Mouse (Mus musculus): ENCODE measurements around the gene Glod4. TPM values are rescaled to one million over a fixed set of nuclear protein-coding genes. Genes with fewer than 3 reads are reported as not detected.

The Glod4 gene
- total RNA-seq, 2 experiments from 2014 or later = 49.9 to 56.2 TPM

GRCm38 (mm10) chr11:76146187-76147010, 97.1 kb downstream of the Glod4 start:
- no peak overlapping the region for H3K4me3 ChIP-seq
- DNase-seq (ENCODE audit: low spot score in 2 of 2) = no peak
- TF ChIP-seq CTCF (conservative IDR thresholded peaks at IDR 0.05) = no peak
- no peak overlapping the region for H3K27ac ChIP-seq

GRCm38 (mm10) chr11:76145169-76145568, 98.4 kb downstream of the Glod4 start:
- DNase-seq (ENCODE audit: low spot score in 2 of 2) = no peak
- no peak overlapping the region for H3K4me3 ChIP-seq
- no peak for TF ChIP-seq CTCF (conservative IDR thresholded peaks at IDR 0.05)
- H3K27ac ChIP-seq = no peak overlapping the region

GRCm38 (mm10) chr11:76144386-76144785, 99.1 kb downstream of the Glod4 start:
- Histone ChIP-seq H3K4me3 (no peak overlapping the region), H3K27ac (no peak overlapping the region)
- TF ChIP-seq CTCF (conservative IDR thresholded peaks at IDR 0.05) = no peak
- no peak for DNase-seq (ENCODE audit: low spot score in 2 of 2)

GRCm38 (mm10) chr11:76137996-76138395, 105.5 kb downstream of the Glod4 start:
- no peak for DNase-seq (ENCODE audit: low spot score in 2 of 2)

GRCm38 (mm10) chr11:76135641-76136437, 107.7 kb downstream of the Glod4 start:
- H3K27ac ChIP-seq = no peak overlapping the region
- TF ChIP-seq CTCF (conservative IDR thresholded peaks at IDR 0.05) = 0 out of 2 replicates have a peak, but pooled peaks have one; percentile 13
- DNase-seq (ENCODE audit: low spot score in 2 of 2) = no peak
- H3K4me3 ChIP-seq = no peak overlapping the region

More at GRCm38 (mm10) chr11:76137996-76138395, 105.5 kb downstream of the Glod4 start:
- Histone ChIP-seq H3K4me3 (no peak overlapping the region), H3K27ac (no peak overlapping the region)
- no peak for TF ChIP-seq CTCF (conservative IDR thresholded peaks at IDR 0.05)

- H3K27ac ChIP-seq = 0 out of 2 replicates have a peak overlapping the region, but pooled peaks have one; percentile 46
- TF ChIP-seq CTCF (conservative IDR thresholded peaks at IDR 0.05) = no peak
These were observed 112.7 kb downstream of the Glod4 start for GRCm38 (mm10) chr11:76130859-76131258.

GRCm38 (mm10) chr11:76125386-76125785, 118.1 kb downstream of the Glod4 start:
- Histone ChIP-seq H3K4me3 (no peak overlapping the region), H3K27ac (peak overlapping the region; percentile 7; the same call in 1 of the 2 replicates)
- no peak for TF ChIP-seq CTCF (conservative IDR thresholded peaks at IDR 0.05)
- DNase-seq (ENCODE audit: low spot score in 2 of 2) = no peak

More at GRCm38 (mm10) chr11:76130859-76131258, 112.7 kb downstream of the Glod4 start:
- DNase-seq (ENCODE audit: low spot score in 2 of 2) = no peak
- no peak overlapping the region for H3K4me3 ChIP-seq

- DNase-seq (ENCODE audit: low spot score in 2 of 2) = no peak
- peak overlapping the region; percentile 2; the same call in 1 of the 2 replicates for H3K27ac ChIP-seq
- no peak for TF ChIP-seq CTCF (conservative IDR thresholded peaks at IDR 0.05)
- no peak overlapping the region for H3K4me3 ChIP-seq
These were observed 120.0 kb downstream of the Glod4 start for GRCm38 (mm10) chr11:76123517-76123916.

GRCm38 (mm10) chr11:76122571-76122970, 121.0 kb downstream of the Glod4 start:
- DNase-seq (ENCODE audit: low spot score in 2 of 2) = no peak
- Histone ChIP-seq H3K27ac (peak overlapping the region; percentile 87; the same call in 1 of the 2 replicates), H3K4me3 (no peak overlapping the region)
- TF ChIP-seq CTCF (conservative IDR thresholded peaks at IDR 0.05) = no peak

GRCm38 (mm10) chr11:76121086-76121485, 122.4 kb downstream of the Glod4 start:
- TF ChIP-seq CTCF (conservative IDR thresholded peaks at IDR 0.05) = no peak
- Histone ChIP-seq H3K4me3 (no peak overlapping the region), H3K27ac (peak overlapping the region; percentile 87)
- no peak for DNase-seq (ENCODE audit: low spot score in 2 of 2)

- no peak for TF ChIP-seq CTCF (conservative IDR thresholded peaks at IDR 0.05)
- Histone ChIP-seq H3K4me3 (no peak overlapping the region), H3K27ac (peak overlapping the region; percentile 87)
- peak; percentile 13 to 58 for DNase-seq (ENCODE audit: low spot score in 2 of 2)
These were observed 123.1 kb downstream of the Glod4 start for GRCm38 (mm10) chr11:76120407-76120901.

- no peak overlapping the region for H3K4me3 ChIP-seq
- H3K27ac ChIP-seq = no peak overlapping the region
- no peak for TF ChIP-seq CTCF (conservative IDR thresholded peaks at IDR 0.05)
- no peak for DNase-seq (ENCODE audit: low spot score in 2 of 2)
These were observed 133.1 kb downstream of the Glod4 start for GRCm38 (mm10) chr11:76110416-76110815.

Measured in layer of hippocampus, adult 2 months (tissue).